Mouse (Mus musculus) heart, postnatal 25 days (tissue): ENCODE data around the gene Mageb4. TPM values are rescaled to one million over a fixed set of nuclear protein-coding genes. Genes with fewer than 3 reads are reported as not detected.
"Not testable (repeated sequence)": the region's sequence is repeated elsewhere in the genome, so short reads cannot be mapped to it uniquely, and the experiment has no call there.

Source experiments
- DNase-seq: peaks from one replicate; pipeline ENCODE4 v3.0.0; 2022; ENCODE audit warnings: low spot score
- intact Hi-C: fragments of 180-260 bp; cut with DNase I; formaldehyde crosslinking; loops from one replicate; pipeline ENCODE4 v1.15.1; 2025
- total RNA-seq, 2 experiments: library from RNA; stranded (reverse); gene quantifications; 2 replicates each; pipeline ENCODE4 v1.2.3; 2021

Gene Mageb4
- total RNA-seq = not detected

- intact Hi-C loops, DNase-seq: not testable (repeated sequence)
These were observed at the start of gene Mageb4 for GRCm38 (mm10) chrX:86304993-86305392. Mageb4 (minus strand) TSS chrX:86305093.

- DNase-seq, intact Hi-C loops: not testable (repeated sequence)
These were observed 20.3 kb downstream of the Mageb4 start for GRCm38 (mm10) chrX:86284597-86284996.

GRCm38 (mm10) chrX:86245950-86246349 lies 58.9 kb downstream of the Mageb4 start:
- DNase-seq, intact Hi-C loops: not testable (repeated sequence)

- DNase-seq = no peak
- intact Hi-C loops = no loop called here
These were observed 67.6 kb downstream of the Mageb4 start for GRCm38 (mm10) chrX:86237246-86237645.

Other genes with a start within 250 kb of the Mageb4 start
- gene Nr0b1, start 113.3 kb downstream of the Mageb4 start, total RNA-seq = not detected